Mouse (Mus musculus): ENCODE data around the gene Rslcan18. TPM values are rescaled to one million over a fixed set of nuclear protein-coding genes. Genes with fewer than 3 reads are reported as not detected.
A peak's percentile ranks its signal among the peaks of the same experiment; 100 is the strongest.

Rslcan18 gene
- total RNA-seq, 1 experiment = 0.89 TPM

GRCm38 (mm10) chr13:67113287-67113686 is 2.8 kb downstream of the Rslcan18 start:
- Histone ChIP-seq H3K4me1 (ENCODE audit: control insufficient read depth in 2 of 2, insufficient read depth in 2 of 2, low read length in 2 of 2, poor library complexity in 1 of 2) (peaks cover 0 to 2% of the 10 kb centered on the region in 2 experiments; a peak in 2 of 4 replicates), H3K36me3 (ENCODE audit: control insufficient read depth, insufficient read depth, low read length, poor library complexity, severe bottlenecking) (no peaks in the 10 kb centered on the region), H3K9ac (ENCODE audit: insufficient read depth, low read depth, low read length, poor library complexity, severe bottlenecking) (no peak overlapping the region), H3K27ac (ENCODE audit: insufficient read depth, low read depth, low read length, poor library complexity, severe bottlenecking) (no peak overlapping the region), H3K4me3 (ENCODE audit: insufficient read depth in 1 of 2, low read depth in 1 of 2, low read length in 2 of 2, poor library complexity in 1 of 2, severe bottlenecking in 1 of 2) (no peak overlapping the region), H3K9me3 (ENCODE audit: control insufficient read depth, insufficient read depth, low read depth, low read length) (no peaks in the 10 kb centered on the region)
- no peak for DNase-seq (ENCODE audit: low read depth, low spot score)
- TF ChIP-seq HCFC1 (IDR thresholded peaks at IDR 0.05; ENCODE audit: borderline replicate concordance, insufficient read depth, low read length) (no peak), CHD2 (IDR thresholded peaks at IDR 0.05; ENCODE audit: low read depth, low read length) (no peak), ZC3H11A (IDR thresholded peaks at IDR 0.05; ENCODE audit: borderline replicate concordance, low read depth, low read length) (no peak), MAFK (IDR thresholded peaks at IDR 0.05; ENCODE audit: insufficient read depth, low read depth, low read length) (no peak), ZNF384 (IDR thresholded peaks at IDR 0.05; ENCODE audit: low read depth, low read length) (no peak)
- in situ Hi-C loops (cut with MboI; ENCODE audit: low sequenced_read_pairs in 2 of 2, unreplicated experiment in 2 of 2) = no loop called here

GRCm38 (mm10) chr13:67112096-67112495 is 4.0 kb downstream of the Rslcan18 start:
- Histone ChIP-seq H3K4me3 (ENCODE audit: insufficient read depth in 1 of 2, low read depth in 1 of 2, low read length in 2 of 2, poor library complexity in 1 of 2, severe bottlenecking in 1 of 2) (peak overlapping the region in 1 of 2 experiments; percentile 53; a peak in 2 of 4 replicates), H3K4me1 (ENCODE audit: control insufficient read depth in 2 of 2, insufficient read depth in 2 of 2, low read length in 2 of 2, poor library complexity in 1 of 2) (peaks cover 2% of the 10 kb centered on the region in 2 experiments; a peak in 3 of 4 replicates), H3K27ac (ENCODE audit: insufficient read depth, low read depth, low read length, poor library complexity, severe bottlenecking) (no peak overlapping the region), H3K36me3 (ENCODE audit: control insufficient read depth, insufficient read depth, low read length, poor library complexity, severe bottlenecking) (no peaks in the 10 kb centered on the region), H3K9me3 (ENCODE audit: control insufficient read depth, insufficient read depth, low read depth, low read length) (no peaks in the 10 kb centered on the region), H3K9ac (ENCODE audit: insufficient read depth, low read depth, low read length, poor library complexity, severe bottlenecking) (no peak overlapping the region)
- TF ChIP-seq CHD2 (IDR thresholded peaks at IDR 0.05; ENCODE audit: low read depth, low read length) (no peak), HCFC1 (IDR thresholded peaks at IDR 0.05; ENCODE audit: borderline replicate concordance, insufficient read depth, low read length) (peak; percentile 82)
- no peak for DNase-seq (ENCODE audit: low read depth, low spot score)
- in situ Hi-C loops (cut with MboI; ENCODE audit: low sequenced_read_pairs in 2 of 2, unreplicated experiment in 2 of 2) = no loop called here

- H3K4me1 ChIP-seq (ENCODE audit: control insufficient read depth in 2 of 2, insufficient read depth in 2 of 2, low read length in 2 of 2, poor library complexity in 1 of 2) = peaks cover 2% of the 10 kb centered on the region in 2 experiments; a peak in 3 of 4 replicates
- TF ChIP-seq MAFK (IDR thresholded peaks at IDR 0.05; ENCODE audit: insufficient read depth, low read depth, low read length) (no peak), ZNF384 (IDR thresholded peaks at IDR 0.05; ENCODE audit: low read depth, low read length) (no peak), ZC3H11A (IDR thresholded peaks at IDR 0.05; ENCODE audit: borderline replicate concordance, low read depth, low read length) (no peak), HCFC1 (IDR thresholded peaks at IDR 0.05; ENCODE audit: borderline replicate concordance, insufficient read depth, low read length) (no peak), CHD2 (IDR thresholded peaks at IDR 0.05; ENCODE audit: low read depth, low read length) (no peak)
- peak overlapping the region in 1 of 2 experiments; percentile 87; a peak in 2 of 4 replicates for H3K4me3 ChIP-seq (ENCODE audit: insufficient read depth in 1 of 2, low read depth in 1 of 2, low read length in 2 of 2, poor library complexity in 1 of 2, severe bottlenecking in 1 of 2)
- no peak for DNase-seq (ENCODE audit: low read depth, low spot score)
- no peaks in the 10 kb centered on the region for H3K9me3 ChIP-seq (ENCODE audit: control insufficient read depth, insufficient read depth, low read depth, low read length)
- in situ Hi-C loops (cut with MboI; ENCODE audit: low sequenced_read_pairs in 2 of 2, unreplicated experiment in 2 of 2) = no loop called here
- no peak overlapping the region; the same call in 1 of the 2 replicates for H3K9ac ChIP-seq (ENCODE audit: insufficient read depth, low read depth, low read length, poor library complexity, severe bottlenecking)
- peaks cover 5% of the 10 kb centered on the region; the same call in 1 of the 2 replicates for H3K36me3 ChIP-seq (ENCODE audit: control insufficient read depth, insufficient read depth, low read length, poor library complexity, severe bottlenecking)
- H3K27ac ChIP-seq (ENCODE audit: insufficient read depth, low read depth, low read length, poor library complexity, severe bottlenecking) = no peak overlapping the region
Measured at GRCm38 (mm10) chr13:67108821-67109206, 7.2 kb downstream of the Rslcan18 start.

GRCm38 (mm10) chr13:67108194-67108820 is 7.8 kb downstream of the Rslcan18 start, which contains the start of gene Gm28557:
Gene Gm28557, minus strand, starts transcription at chr13:67108604.
- Histone ChIP-seq H3K36me3 (ENCODE audit: control insufficient read depth, insufficient read depth, low read length, poor library complexity, severe bottlenecking) (peaks cover 5% of the 10 kb centered on the region; the same call in 1 of the 2 replicates), H3K4me1 (ENCODE audit: control insufficient read depth in 2 of 2, insufficient read depth in 2 of 2, low read length in 2 of 2, poor library complexity in 1 of 2) (peaks cover 2% of the 10 kb centered on the region in 2 experiments; a peak in 3 of 4 replicates), H3K9me3 (ENCODE audit: control insufficient read depth, insufficient read depth, low read depth, low read length) (no peaks in the 10 kb centered on the region), H3K27ac (ENCODE audit: insufficient read depth, low read depth, low read length, poor library complexity, severe bottlenecking) (peak within 1 kb of the TSS; percentile 45; the same call in 1 of the 2 replicates), H3K4me3 (ENCODE audit: insufficient read depth in 1 of 2, low read depth in 1 of 2, low read length in 2 of 2, poor library complexity in 1 of 2, severe bottlenecking in 1 of 2) (peak within 1 kb of the TSS; percentile 79 to 87), H3K9ac (ENCODE audit: insufficient read depth, low read depth, low read length, poor library complexity, severe bottlenecking) (peak within 1 kb of the TSS; percentile 83)
- peak; percentile 99 for DNase-seq (ENCODE audit: low read depth, low spot score)
- in situ Hi-C loops (cut with MboI; ENCODE audit: low sequenced_read_pairs in 2 of 2, unreplicated experiment in 2 of 2) = no loop called here
- TF ChIP-seq HCFC1 (IDR thresholded peaks at IDR 0.05; ENCODE audit: borderline replicate concordance, insufficient read depth, low read length) (peak; percentile 94), CHD2 (IDR thresholded peaks at IDR 0.05; ENCODE audit: low read depth, low read length) (no peak), MAFK (IDR thresholded peaks at IDR 0.05; ENCODE audit: insufficient read depth, low read depth, low read length) (peak; percentile 94), ZNF384 (IDR thresholded peaks at IDR 0.05; ENCODE audit: low read depth, low read length) (no peak), ZC3H11A (IDR thresholded peaks at IDR 0.05; ENCODE audit: borderline replicate concordance, low read depth, low read length) (no peak)

All from ES-E14 (cell line).